Mouse (Mus musculus) liver (tissue): ENCODE measurements at regions not wholly inside any gene's neighbourhood (a gene's known extent, or its start where the extent isn't known, plus 50 kb on each side); places are given as distances from the start of the nearest gene placed in this dataset.

ENCODE experiments used
- DNase-seq: peaks from one replicate; pipeline ENCODE4 v3.0.0-alpha.2; 2020; ENCODE audit warnings: mixed read lengths

GRCm38 (mm10) chr1:179906115-179906514 is 54.2 kb upstream of the Cdc42bpa start:
- DNase-seq, result no peak

GRCm38 (mm10) chr1:179892711-179893110 is 67.6 kb upstream of the Cdc42bpa start:
- DNase-seq, result no peak

GRCm38 (mm10) chr1:179887921-179888320 is 72.4 kb upstream of the Cdc42bpa start:
- no peak for DNase-seq

GRCm38 (mm10) chr1:179881222-179881621 is 77.7 kb upstream of the Ahctf1 start:
- DNase-seq, result no peak

DNA sequence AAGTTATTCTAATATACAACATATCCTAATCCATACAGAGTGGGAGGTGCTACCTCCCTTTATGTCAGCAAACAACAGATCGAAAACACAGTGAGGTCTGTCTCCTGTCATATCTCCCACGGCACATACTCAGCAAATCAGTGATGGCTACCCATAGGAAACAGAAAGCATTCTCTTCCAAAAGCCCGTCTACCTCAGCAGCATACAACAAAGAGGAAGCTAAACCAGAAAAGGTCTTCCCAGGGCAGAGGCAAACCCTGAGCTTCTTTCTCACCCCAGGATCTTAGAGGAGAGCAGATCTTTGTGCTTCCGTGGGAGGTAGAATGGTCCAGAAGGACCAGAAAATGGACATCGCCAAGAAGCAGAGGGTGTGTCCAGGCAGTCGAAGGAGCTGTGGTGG is 74.4 kb upstream of the Ahctf1 start:
- no peak for DNase-seq

GRCm38 (mm10) chr1:179873772-179874555 is 70.5 kb upstream of the Ahctf1 start:
- DNase-seq, result no peak

DNA sequence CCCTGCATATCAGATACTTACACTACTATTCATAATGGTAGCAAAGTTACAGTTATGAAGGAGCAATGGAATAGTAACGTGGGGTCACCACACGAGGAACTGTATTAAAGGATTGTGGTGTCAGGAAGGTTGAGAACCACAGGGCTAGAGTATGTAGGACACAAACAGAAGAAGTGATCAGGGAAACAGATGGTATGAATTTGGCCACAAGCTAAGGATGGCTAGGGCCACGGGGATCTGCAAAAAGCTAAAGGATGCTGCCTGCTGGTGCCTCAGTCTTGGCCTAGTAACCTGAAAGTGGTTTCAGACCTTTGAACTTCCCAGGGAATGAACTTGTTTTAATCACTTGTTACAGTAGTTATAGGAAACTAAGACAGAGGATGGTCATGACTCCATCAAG is 68.5 kb upstream of the Ahctf1 start:
- no peak for DNase-seq

DNA sequence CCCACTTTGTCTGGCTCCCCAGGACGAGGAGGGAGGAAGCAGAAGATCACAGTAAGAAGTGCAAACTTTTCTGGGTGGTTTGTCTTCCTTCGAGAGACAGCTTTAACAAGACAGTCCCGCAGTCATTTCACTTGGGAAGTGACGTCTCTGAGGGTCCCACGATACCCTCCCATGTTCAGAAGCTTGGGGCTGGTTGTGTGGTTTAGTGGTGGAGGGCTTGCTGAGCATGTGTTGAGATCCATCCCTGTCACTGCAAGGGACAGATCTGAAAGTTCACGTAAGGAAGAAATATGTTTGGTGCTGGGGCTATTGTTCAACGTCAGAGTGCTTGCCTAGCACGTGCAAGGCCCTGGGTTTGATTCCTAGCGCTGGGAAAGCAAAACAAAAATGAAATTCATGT is 65.2 kb upstream of the Ahctf1 start:
- no peak for DNase-seq

DNA sequence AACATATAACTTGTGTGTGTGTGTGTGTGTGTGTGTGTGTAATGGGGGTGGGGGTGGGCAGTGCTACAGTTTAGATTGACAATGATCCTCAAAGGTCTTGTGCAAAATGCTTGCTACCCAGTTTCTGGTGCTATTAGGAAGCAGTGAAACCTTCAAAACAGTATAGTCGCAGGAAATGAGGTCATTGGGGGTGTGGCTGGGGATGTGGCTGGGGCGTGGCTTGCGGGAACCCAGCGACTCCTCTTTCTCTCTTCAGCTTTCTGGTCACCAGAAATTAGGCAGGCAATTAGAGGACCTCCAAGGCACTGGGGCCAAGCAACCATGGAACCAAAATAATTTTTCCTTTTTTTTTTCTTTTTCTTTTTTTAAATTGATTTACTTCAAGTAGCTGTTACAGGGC is 64.0 kb upstream of the Ahctf1 start:
- no peak for DNase-seq

GRCm38 (mm10) chr1:179866056-179866772 is 62.7 kb upstream of the Ahctf1 start:
- DNase-seq, result no peak

- no peak for DNase-seq
Observed at GRCm38 (mm10) chr1:179865561-179865960, 62.1 kb upstream of the Ahctf1 start.

GRCm38 (mm10) chr1:179864537-179865226 is 61.2 kb upstream of the Ahctf1 start:
- no peak for DNase-seq

DNA sequence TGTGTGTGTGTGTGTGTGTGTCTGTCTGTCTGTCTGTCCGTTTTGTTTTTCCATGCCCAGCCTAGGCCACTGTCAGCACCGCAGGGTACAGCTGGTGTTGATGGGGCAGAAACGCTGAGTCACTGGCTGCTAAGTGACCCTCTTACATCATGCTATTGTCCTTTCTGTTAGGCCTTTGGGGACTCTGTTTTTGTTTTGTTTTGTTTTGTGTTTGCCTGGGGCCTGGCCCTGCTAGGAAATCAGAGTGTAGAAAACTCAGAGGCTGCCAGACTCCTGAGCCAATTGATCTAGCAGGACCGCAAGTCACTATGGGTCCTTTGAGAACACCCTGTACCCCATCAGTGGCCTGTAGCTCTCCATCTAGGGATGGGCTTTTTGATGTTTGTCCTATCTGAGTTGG is 59.9 kb upstream of the Ahctf1 start:
- no peak for DNase-seq

- DNase-seq, result no peak
Observed at GRCm38 (mm10) chr1:179862941-179863340, 59.5 kb upstream of the Ahctf1 start.

DNA sequence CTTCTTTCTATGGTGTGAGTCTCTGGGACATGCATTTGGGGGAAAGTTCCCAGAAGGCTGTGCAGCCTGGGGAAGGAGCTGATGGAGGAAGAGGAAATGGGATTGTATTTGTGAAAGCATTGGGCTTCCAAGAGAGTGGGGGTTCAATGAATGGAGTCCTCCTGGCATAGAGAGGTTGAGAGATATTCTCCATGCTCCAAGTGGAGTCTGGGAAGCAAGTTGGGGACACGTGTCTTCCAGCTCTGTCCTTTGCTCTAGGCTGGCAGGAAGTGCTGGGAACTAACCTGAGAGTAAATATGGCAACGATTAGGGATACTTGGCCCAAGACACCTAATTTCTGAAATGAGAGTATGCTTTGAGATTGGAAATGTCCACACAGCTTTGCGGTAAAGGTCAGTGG is 58.3 kb upstream of the Ahctf1 start:
- no peak for DNase-seq

DNA sequence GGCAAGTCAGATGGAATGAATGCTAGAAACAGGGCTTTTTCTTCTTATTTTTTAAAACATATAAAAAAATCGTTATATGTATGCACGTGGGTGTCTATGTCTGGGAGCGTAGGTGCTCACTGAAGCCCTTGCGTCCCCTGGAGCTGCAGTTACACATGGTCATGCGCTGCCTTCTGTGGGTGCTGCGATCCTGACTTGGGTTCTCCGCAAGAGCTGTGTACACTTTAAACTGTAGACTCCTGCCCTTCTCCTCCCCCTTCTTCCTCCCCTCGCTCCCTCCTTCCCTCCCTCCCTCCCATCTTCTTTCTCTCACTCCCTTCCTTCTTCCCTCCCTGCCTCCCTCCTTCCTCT is 56.0 kb upstream of the Ahctf1 start:
- no peak for DNase-seq

- no peak for DNase-seq
Observed at GRCm38 (mm10) chr1:179858780-179859551, 55.5 kb upstream of the Ahctf1 start.

DNA sequence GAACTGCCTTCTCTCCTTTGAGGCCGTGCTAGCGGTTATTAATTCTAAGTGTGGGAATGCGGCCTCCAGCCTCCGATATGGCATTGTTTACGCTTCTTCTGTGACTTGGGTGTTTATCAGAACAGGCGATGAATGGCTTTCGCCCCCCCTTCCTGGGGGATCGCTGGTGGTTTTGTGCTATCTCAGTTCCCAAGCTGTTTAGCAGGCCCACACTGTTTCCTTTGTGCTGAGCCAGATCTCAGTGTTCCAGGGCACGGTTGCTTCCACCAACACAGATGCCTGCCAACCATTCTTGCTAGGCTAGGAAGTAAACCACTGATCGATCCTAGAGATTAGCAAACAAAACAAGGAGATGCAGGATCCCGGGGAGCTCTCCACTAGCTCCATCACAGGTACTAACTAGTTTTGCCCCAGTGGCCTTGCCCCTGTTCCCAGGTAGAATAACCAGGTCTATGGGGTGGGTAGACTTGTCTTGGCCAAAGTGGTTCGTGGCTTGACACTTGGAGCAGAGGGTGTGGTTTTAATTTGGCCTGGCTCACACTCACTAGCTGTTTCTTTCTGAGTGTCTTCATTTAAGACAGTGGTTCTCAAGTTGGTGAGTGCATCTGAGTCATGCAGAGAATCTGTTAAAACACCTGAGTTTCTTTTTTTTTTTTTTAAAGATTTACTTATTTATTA is 50.9 kb upstream of the Ahctf1 start:
- peak; percentile 79 for DNase-seq
